Mouse (Mus musculus): ENCODE measurements around the gene Gm21093.
"Not testable (repeated sequence)": the region's sequence is repeated elsewhere in the genome, so short reads cannot be mapped to it uniquely, and the experiment has no call there.

Gene Gm21093

DNA sequence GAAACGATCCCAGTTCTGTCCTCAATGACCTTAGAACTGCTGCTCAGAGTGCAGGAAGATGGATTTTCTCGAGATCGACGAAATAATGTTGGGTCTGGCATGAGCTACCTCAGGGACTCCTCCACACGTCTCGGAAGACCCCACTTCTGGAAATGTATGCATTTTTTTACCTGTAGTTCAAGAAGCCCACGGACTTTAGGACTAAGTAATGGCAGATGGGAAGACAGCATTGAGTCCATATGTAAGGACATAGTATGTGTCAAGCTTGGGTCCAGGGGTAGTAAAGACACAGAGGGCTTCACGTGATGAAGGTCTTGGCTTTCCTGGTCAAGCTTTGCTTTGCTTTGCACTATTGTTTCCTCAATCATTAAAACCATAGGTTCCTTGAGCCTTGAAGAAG is at the start of gene Gm21093:
TSS of gene Gm21093 (minus strand) at position 101 of the 400 bp plus-strand sequence.
- DNase-seq (ENCODE audit: low spot score), result not testable (repeated sequence)

Data from embryo, embryonic 10 days (tissue).